ENCODE assay signal across 8 mouse cellular contexts in the genomic region with DNA sequence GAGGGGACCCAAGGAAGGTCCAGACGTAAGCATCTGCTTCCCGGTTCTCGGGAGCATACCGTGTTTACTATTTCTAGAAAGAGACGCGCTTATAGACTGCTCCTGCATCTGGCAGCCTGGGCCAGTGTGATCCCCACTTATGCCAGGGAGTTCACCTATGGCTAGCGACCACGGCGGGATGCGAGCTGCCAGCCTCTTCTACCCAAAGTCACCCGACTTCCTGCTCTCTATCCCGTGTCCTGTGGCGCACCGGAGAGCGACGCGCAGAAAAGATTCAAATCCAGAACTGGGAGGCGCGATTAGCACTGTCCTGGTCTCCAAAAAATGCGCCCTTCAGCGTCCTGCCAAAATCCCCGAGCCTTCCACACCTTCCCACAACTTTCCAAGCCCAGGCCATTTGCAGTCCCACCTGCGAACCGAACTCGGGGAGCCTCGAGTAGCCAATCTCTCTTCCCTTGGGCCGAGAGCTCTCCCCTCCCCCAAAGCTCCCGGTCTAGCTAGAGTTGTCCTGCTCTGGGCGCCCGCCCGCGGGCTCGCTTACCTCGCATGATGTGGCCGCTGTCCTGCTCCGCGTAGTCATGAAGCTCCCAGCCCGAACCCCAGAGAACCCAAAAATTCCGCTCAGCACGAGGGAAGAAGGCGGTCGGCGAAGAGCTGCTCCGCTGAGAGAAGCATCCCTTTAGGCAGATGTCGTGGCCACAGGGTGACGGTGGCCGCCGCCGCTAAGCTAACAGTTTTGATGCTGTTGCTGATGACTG. TPM values are rescaled to one million over a fixed set of nuclear protein-coding genes. Genes with fewer than 3 reads are reported as not detected.
DNase-seq lines count a peak whose midpoint lies in the region; ATAC-seq and TF ChIP-seq lines count a peak whose summit lies in the region.

No protein-coding gene starts in this region.

- peak; percentile 77 for DNase-seq in Muller cell, postnatal 12 days (ENCODE audit: inconsistent ontology term)
- peak; percentile 30 to 37 for DNase-seq in cerebellum, adult 2 months
- DNase-seq in left cerebral cortex, postnatal 25 days (ENCODE audit: low spot score in 2 of 2): peak; percentile 46 to 55
- DNase-seq in midbrain, embryonic 11.5 days (ENCODE audit: low spot score, missing footprints): peak; percentile 97

- H3K4me2 ChIP-seq in hindbrain, embryonic 15.5 days: peak overlapping the region; percentile 90
- H3K4me2 ChIP-seq in midbrain, embryonic 11.5 days: peak overlapping the region; percentile 88
- peak overlapping the region; percentile 98 for H3K4me2 ChIP-seq in stomach, embryonic 16.5 days (ENCODE audit: low read depth, low read length)

- no peak for TF ChIP-seq POLR2A in cerebellum, adult 2 months (IDR thresholded peaks at IDR 0.05; ENCODE audit: borderline replicate concordance, insufficient read depth, low read length)

- H3K27ac ChIP-seq in cerebellum, adult 2 months (ENCODE audit: insufficient read depth, low read length): no peak overlapping the region
- peak overlapping the region; percentile 73 for H3K27ac ChIP-seq in hindbrain, embryonic 15.5 days (replicated peaks)
- H3K27ac ChIP-seq in midbrain, embryonic 11.5 days (ENCODE audit: low read depth, low read length): no peak overlapping the region
- H3K27ac ChIP-seq in stomach, embryonic 16.5 days (ENCODE audit: low read length): no peak overlapping the region

- no peak for TF ChIP-seq CTCF in cerebellum, adult 2 months (IDR thresholded peaks at IDR 0.05; ENCODE audit: borderline replicate concordance, insufficient read depth, low read depth, low read length)

- no peaks in the 10 kb centered on the region for H3K4me1 ChIP-seq in cerebellum, adult 2 months (ENCODE audit: control insufficient read depth, insufficient read depth, low read length)
- peaks cover 25% of the 10 kb centered on the region for H3K4me1 ChIP-seq in hindbrain, embryonic 15.5 days (replicated peaks)
- peaks cover 3% of the 10 kb centered on the region for H3K4me1 ChIP-seq in midbrain, embryonic 11.5 days (ENCODE audit: control insufficient read depth, insufficient read depth, low read length)
- H3K4me1 ChIP-seq in stomach, embryonic 16.5 days (ENCODE audit: control insufficient read depth, insufficient read depth, low read length): peaks cover 6% of the 10 kb centered on the region; the same call in 1 of the 2 replicates

- 1% methylated on average over 49 of the region's 49 CpGs for WGBS in cerebellum, adult 2 months
- under 1% methylated on average over 49 of the region's 49 CpGs for whole genome bisulfite sequencing in hindbrain, embryonic 15.5 days
- 1% methylated on average over 49 of the region's 49 CpGs for WGBS in midbrain, embryonic 11.5 days
- WGBS in stomach, embryonic 16.5 days: under 1% methylated on average over 49 of the region's 49 CpGs

- no peaks in the 10 kb centered on the region for H3K9me3 ChIP-seq in hindbrain, embryonic 15.5 days
- no peaks in the 10 kb centered on the region for H3K9me3 ChIP-seq in midbrain, embryonic 11.5 days (ENCODE audit: control insufficient read depth, low read length)
- H3K9me3 ChIP-seq in stomach, embryonic 16.5 days (replicated peaks; ENCODE audit: control insufficient read depth, low read length): no peaks in the 10 kb centered on the region

- H3K9ac ChIP-seq in hindbrain, embryonic 15.5 days: peak overlapping the region; percentile 63
- H3K9ac ChIP-seq in midbrain, embryonic 11.5 days (ENCODE audit: low read length): peak overlapping the region; percentile 65
- H3K9ac ChIP-seq in stomach, embryonic 16.5 days (ENCODE audit: low read length): peak overlapping the region; percentile 63

- ATAC-seq in frontal cortex, adult (ENCODE audit: low TSS enrichment): peak; percentile 21; the same call in 1 of the 2 replicates
- ATAC-seq in hindbrain, embryonic 15.5 days (ENCODE audit: low FRiP score, low read depth): peak; percentile 57
- peak; percentile 71 for ATAC-seq in midbrain, embryonic 11.5 days (ENCODE audit: low FRiP score)
- peak; percentile 43; the same call in 1 of the 2 replicates for ATAC-seq in stomach, embryonic 16.5 days (ENCODE audit: insufficient read depth, low FRiP score)
- ATAC-seq in megakaryocyte-erythroid progenitor cell, adult 5-6 weeks (replicated peaks; ENCODE audit: low FRiP score, low TSS enrichment, poor library complexity, severe bottlenecking): no peak; the same call in 1 of the 2 replicates

- H3K4me3 ChIP-seq in cerebellum, adult 2 months (replicated peaks; ENCODE audit: insufficient read depth, low read depth, low read length): peak overlapping the region; percentile 63
- peak overlapping the region; percentile 65 for H3K4me3 ChIP-seq in hindbrain, embryonic 15.5 days
- peak overlapping the region; percentile 49 for H3K4me3 ChIP-seq in midbrain, embryonic 11.5 days (ENCODE audit: low read depth, low read length)
- H3K4me3 ChIP-seq in stomach, embryonic 16.5 days (replicated peaks; ENCODE audit: low read length): peak overlapping the region; percentile 57

- H3K36me3 ChIP-seq in hindbrain, embryonic 15.5 days: no peaks in the 10 kb centered on the region
- H3K36me3 ChIP-seq in midbrain, embryonic 11.5 days (ENCODE audit: control insufficient read depth, insufficient read depth, low read length): no peaks in the 10 kb centered on the region
- no peaks in the 10 kb centered on the region for H3K36me3 ChIP-seq in stomach, embryonic 16.5 days (ENCODE audit: control insufficient read depth, insufficient read depth, low read length)

- intact Hi-C loops in left cerebral cortex, postnatal 25 days (cut with DNase I): loop anchor here (5.0 kb wide), 1 partner anchor 238 kb away; no protein-coding TSS in a partner anchor

- no peaks in the 10 kb centered on the region for H3K27me3 ChIP-seq in cerebellum, adult 2 months (ENCODE audit: control insufficient read depth, insufficient read depth, low read length)
- 0 out of 2 replicates have a peak, but pooled peaks cover 8% of the 10 kb centered on the region for H3K27me3 ChIP-seq in hindbrain, embryonic 15.5 days
- H3K27me3 ChIP-seq in midbrain, embryonic 11.5 days (ENCODE audit: control insufficient read depth, insufficient read depth, low read length): peaks cover 14% of the 10 kb centered on the region
- peaks cover 21% of the 10 kb centered on the region for H3K27me3 ChIP-seq in stomach, embryonic 16.5 days (ENCODE audit: control insufficient read depth, insufficient read depth, low read length)

RNA-seq across cellular contexts. Expression of gene Rorb, which starts 0.8 kb away (rescaled TPM):
- 3.9 and 4.9 TPM in 2 replicates for polyA plus RNA-seq in cerebellum, adult 2 months (2012; rRNA removed)
- polyA plus RNA-seq in hindbrain, embryonic 15.5 days (2015; fragmentation: Nextera tagmentation; extraction: Ambion mirVana): 13.3 and 15.4 TPM in 2 replicates
- 10 to 100 TPM; 55.5 to 58.0 TPM for total RNA-seq in left cerebral cortex, postnatal 25 days (2021)
- 3.1 and 3.3 TPM in 2 replicates for polyA plus RNA-seq in midbrain, embryonic 11.5 days (2014; fragmentation: Nextera tagmentation; extraction: Ambion mirVana)
- polyA plus RNA-seq in stomach, embryonic 16.5 days (2015; fragmentation: Nextera tagmentation; extraction: Ambion mirVana): 0.34 and 0.71 TPM in 2 replicates
- not detected in 2 replicates for total RNA-seq in megakaryocyte-erythroid progenitor cell, adult 5-6 weeks (2014; fragmentation: Nextera tagmentation)
- total RNA-seq in megakaryocyte-erythroid progenitor cell, adult 5-6 weeks (2017): not detected in 2 replicates

Comparison
In these comparisons a context has a peak if more than half of its experiments do, and no peak if none do; other contexts are left out.
1. DNase-seq: peak in every context shown above with its lines; median percentile 97 in midbrain, embryonic 11.5 days; 77 in Muller cell, postnatal 12 days; 50 in left cerebral cortex, postnatal 25 days; 34 in cerebellum, adult 2 months.